Mouse (Mus musculus) liver, embryonic 12.5 days (tissue): ENCODE measurements around the gene Vps50. TPM values are rescaled to one million over a fixed set of nuclear protein-coding genes. Genes with fewer than 3 reads are reported as not detected.
"Not testable (repeated sequence)": the region's sequence is repeated elsewhere in the genome, so short reads cannot be mapped to it uniquely, and the experiment has no call there.

Experiments used
- ATAC-seq: fragments of 200-750 bp; cut with Nextera tagmentation; 2 replicates; pipeline ENCODE4 v1.8.0; 2017; ENCODE audit warnings: moderate number of reproducible peaks, mild to moderate bottlenecking, moderate library complexity
- H3K27ac ChIP-seq: fragments of 300-500 bp; sonication (generic); 2 replicates; pipeline ENCODE4 v1.5.1; 2016; ENCODE audit warnings: mild to moderate bottlenecking
- H3K27me3 ChIP-seq: fragments of 300-500 bp; sonication (generic); replicated peaks from 2 replicates; pipeline ENCODE4 v1.6.1; 2016; ENCODE audit warnings: mild to moderate bottlenecking, moderate library complexity
- H3K36me3 ChIP-seq: fragments of 300-500 bp; sonication (generic); 2 replicates; pipeline ENCODE4 v1.6.1; 2016; ENCODE audit warnings: mild to moderate bottlenecking, moderate library complexity
- H3K4me1 ChIP-seq: fragments of 300-500 bp; sonication (generic); 2 replicates; pipeline ENCODE4 v1.6.1; 2016
- H3K4me2 ChIP-seq: fragments of 300-500 bp; sonication (generic); 2 replicates; pipeline ENCODE4 v1.6.1; 2016; ENCODE audit warnings: mild to moderate bottlenecking, moderate library complexity
- H3K4me3 ChIP-seq: fragments of 300-500 bp; sonication (generic); 2 replicates; pipeline ENCODE4 v1.5.1; 2016; ENCODE audit warnings: mild to moderate bottlenecking, moderate library complexity
- H3K9ac ChIP-seq: fragments of 300-500 bp; sonication (generic); 2 replicates; pipeline ENCODE4 v1.6.1; 2016; ENCODE audit warnings: mild to moderate bottlenecking, moderate library complexity
- H3K9me3 ChIP-seq: fragments of 300-500 bp; sonication (generic); replicated peaks from 2 replicates; pipeline ENCODE4 v1.6.1; 2016; ENCODE audit warnings: mild to moderate bottlenecking, moderate library complexity
- WGBS: fragments of 180-500 bp; shearing (Covaris S2); methylation state at CpG from one replicate; pipeline ENCODE4 v1.1.7; 2016; ENCODE audit not compliant: insufficient replicate concordance; 5-methylcytosine and 5-hydroxymethylcytosine counted together
- polyA plus RNA-seq: library from polyadenylated mRNA; unstranded; fragments of >200 nt; fragmentation: Nextera tagmentation; extraction: Ambion mirVana; gene quantifications from 2 replicates; pipeline ENCODE4 v1.2.1, GENCODE M21; 2016

The Vps50 gene
- polyA plus RNA-seq, 1 experiment from 2014 or later = 17.3 TPM

- Histone ChIP-seq H3K4me3 (no peak overlapping the region), H3K36me3 (no peaks in the 10 kb centered on the region), H3K27ac (no peak overlapping the region), H3K9me3 (no peaks in the 10 kb centered on the region), H3K4me2 (no peak overlapping the region), H3K4me1 (peaks cover 8% of the 10 kb centered on the region), H3K9ac (no peak overlapping the region), H3K27me3 (peaks cover 3% of the 10 kb centered on the region; the same call in 1 of the 2 replicates)
- WGBS = 60% methylated on average over 5 of the region's 5 CpGs
- no peak for ATAC-seq
Observed at GRCm38 (mm10) chr6:3494285-3494684, 3.9 kb upstream of the Vps50 start.

- no peak overlapping the region for H3K9ac ChIP-seq
- H3K27me3 ChIP-seq = no peaks in the 10 kb centered on the region; the same call in 1 of the 2 replicates
- no peaks in the 10 kb centered on the region for H3K9me3 ChIP-seq
- H3K4me1 ChIP-seq = peaks cover 13% of the 10 kb centered on the region
- H3K27ac ChIP-seq = no peak overlapping the region
- H3K4me3 ChIP-seq = no peak overlapping the region
- H3K4me2 ChIP-seq = no peak overlapping the region
- H3K36me3 ChIP-seq = no peaks in the 10 kb centered on the region
- 4% methylated on average over 2 of the region's 2 CpGs for WGBS
- no peak for ATAC-seq
Observed at GRCm38 (mm10) chr6:3496210-3496609, 2.0 kb upstream of the Vps50 start.

- 66% methylated on average over 3 of the region's 3 CpGs for WGBS
- no peak overlapping the region for H3K9ac ChIP-seq
- H3K27me3 ChIP-seq = no peaks in the 10 kb centered on the region
- no peaks in the 10 kb centered on the region for H3K9me3 ChIP-seq
- no peak overlapping the region for H3K4me3 ChIP-seq
- peaks cover 13% of the 10 kb centered on the region for H3K4me1 ChIP-seq
- H3K27ac ChIP-seq = no peak overlapping the region
- no peak for ATAC-seq
- 0 out of 2 replicates have a peak, but pooled peaks cover under 1% of the 10 kb centered on the region for H3K36me3 ChIP-seq
- no peak overlapping the region for H3K4me2 ChIP-seq
Observed at GRCm38 (mm10) chr6:3500286-3500685, 2.1 kb downstream of the Vps50 start.

- H3K36me3 ChIP-seq = 0 out of 2 replicates have a peak, but pooled peaks cover 2% of the 10 kb centered on the region
- WGBS = 81% methylated on average over 5 of the region's 5 CpGs
Observed at GRCm38 (mm10) chr6:3505289-3505688, 7.1 kb downstream of the Vps50 start.

DNA sequence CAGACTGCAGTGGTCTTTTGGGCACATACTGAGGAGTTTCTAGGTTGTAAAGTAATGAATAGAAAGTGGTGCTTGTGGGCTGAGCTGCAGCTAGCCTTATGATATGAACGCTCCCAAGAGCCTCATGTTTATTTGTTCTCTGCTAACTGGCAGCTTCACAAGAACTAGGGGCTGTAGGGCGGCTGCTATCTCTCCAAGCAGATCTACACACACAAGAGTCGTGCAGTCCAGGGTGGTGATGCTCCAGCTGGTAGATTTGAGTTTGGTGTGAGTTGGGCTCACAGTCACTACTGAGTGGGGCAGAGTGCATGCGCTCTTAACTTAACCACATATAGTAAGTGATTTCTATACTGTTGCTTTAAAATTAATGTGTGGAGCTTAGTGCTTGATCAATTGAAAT, 8.9 kb downstream of the Vps50 start:
- Histone ChIP-seq H3K9me3 (no peaks in the 10 kb centered on the region), H3K9ac (no peak overlapping the region), H3K27me3 (no peaks in the 10 kb centered on the region), H3K4me2 (no peak overlapping the region), H3K4me3 (no peak overlapping the region), H3K4me1 (no peaks in the 10 kb centered on the region), H3K27ac (no peak overlapping the region), H3K36me3 (0 out of 2 replicates have a peak, but pooled peaks cover 2% of the 10 kb centered on the region)
- ATAC-seq = peak; percentile 58; the same call in 1 of the 2 replicates
- 54% methylated on average over 4 of the region's 4 CpGs for WGBS

More at GRCm38 (mm10) chr6:3505289-3505688, 7.1 kb downstream of the Vps50 start:
- Histone ChIP-seq H3K9ac (no peak overlapping the region), H3K4me3 (no peak overlapping the region), H3K4me1 (no peaks in the 10 kb centered on the region), H3K27me3 (no peaks in the 10 kb centered on the region), H3K9me3 (no peaks in the 10 kb centered on the region), H3K27ac (no peak overlapping the region), H3K4me2 (no peak overlapping the region)
- ATAC-seq = no peak

DNA sequence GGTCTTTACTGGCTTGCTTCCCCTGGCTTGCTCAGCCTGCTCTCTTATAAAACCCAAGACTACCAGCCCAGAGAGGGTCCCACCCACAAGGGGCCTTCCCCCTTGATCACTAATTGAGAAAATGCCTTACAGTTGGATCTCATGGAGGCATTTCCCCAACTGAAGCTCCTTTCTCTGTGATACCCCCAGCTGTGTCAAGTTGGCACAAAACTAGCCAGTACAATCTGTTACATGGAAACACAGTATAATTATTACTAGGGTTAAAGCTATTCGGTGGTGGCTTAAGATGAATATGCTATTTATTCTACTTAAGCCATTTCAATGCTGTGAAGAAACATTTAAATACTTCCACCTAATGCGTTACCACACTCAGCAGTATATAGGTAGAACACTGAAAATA, 10.0 kb downstream of the Vps50 start:
- not testable (repeated sequence) for H3K36me3 ChIP-seq, ATAC-seq, H3K9ac ChIP-seq, H3K4me3 ChIP-seq, H3K4me2 ChIP-seq, H3K9me3 ChIP-seq, H3K27ac ChIP-seq, H3K27me3 ChIP-seq, H3K4me1 ChIP-seq
- WGBS = 68% methylated on average over 2 of the region's 2 CpGs

DNA sequence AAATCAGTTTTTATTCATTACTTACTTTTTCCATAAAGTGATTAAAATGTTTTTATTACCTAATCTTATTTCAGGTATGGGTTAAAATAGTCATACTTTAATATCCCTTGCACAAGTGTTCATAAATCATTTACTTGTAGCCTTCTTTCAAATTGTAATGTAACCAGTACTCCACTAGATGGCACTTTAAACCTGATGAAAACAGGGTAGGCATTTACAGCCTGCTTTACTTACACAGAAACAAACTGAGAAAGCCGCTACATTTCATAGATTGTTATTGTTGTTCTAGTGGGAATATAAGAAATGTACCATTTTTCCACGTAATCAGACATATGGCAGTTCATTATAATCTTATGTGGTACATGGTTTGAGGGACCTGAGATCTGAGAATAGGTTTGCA, 11.6 kb downstream of the Vps50 start:
- WGBS = 27% methylated on average over 2 of the region's 2 CpGs
- Histone ChIP-seq H3K9me3 (no peaks in the 10 kb centered on the region), H3K27me3 (no peaks in the 10 kb centered on the region), H3K9ac (no peak overlapping the region), H3K4me2 (no peak overlapping the region), H3K27ac (no peak overlapping the region), H3K36me3 (0 out of 2 replicates have a peak, but pooled peaks cover 2% of the 10 kb centered on the region), H3K4me3 (no peak overlapping the region), H3K4me1 (0 out of 2 replicates have a peak, but pooled peaks cover 5% of the 10 kb centered on the region)
- ATAC-seq = no peak

GRCm38 (mm10) chr6:3511116-3511515, 12.9 kb downstream of the Vps50 start:
- no peaks in the 10 kb centered on the region for H3K36me3 ChIP-seq
- no peaks in the 10 kb centered on the region for H3K9me3 ChIP-seq
- no peak overlapping the region for H3K9ac ChIP-seq
- no peak overlapping the region for H3K27ac ChIP-seq
- no peaks in the 10 kb centered on the region for H3K27me3 ChIP-seq
- no peak overlapping the region for H3K4me2 ChIP-seq
- no peak for ATAC-seq
- 83% methylated on average over 10 of the region's 10 CpGs for WGBS
- 0 out of 2 replicates have a peak, but pooled peaks cover 5% of the 10 kb centered on the region for H3K4me1 ChIP-seq
- no peak overlapping the region for H3K4me3 ChIP-seq

DNA sequence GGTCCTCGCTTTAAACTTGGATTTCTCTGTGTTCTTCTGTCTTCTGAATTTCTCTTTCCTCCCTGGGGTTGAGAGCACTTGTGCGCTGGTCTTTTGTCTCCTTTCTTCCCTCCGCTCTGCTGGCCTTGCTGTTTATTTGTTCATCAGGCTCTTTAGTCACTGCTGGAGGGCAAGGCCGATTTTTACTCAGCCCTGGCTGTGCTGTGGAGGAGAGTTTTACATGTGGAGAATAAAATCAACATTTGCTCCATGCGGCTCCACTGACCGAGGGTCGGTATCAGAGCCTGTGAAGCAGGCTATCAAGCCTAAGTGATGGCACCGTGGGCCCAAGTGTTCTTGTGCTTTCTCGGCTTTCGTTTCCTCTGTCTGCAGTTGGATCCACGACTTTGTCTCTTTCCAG, 13.4 kb downstream of the Vps50 start:
- no peak overlapping the region for H3K9ac ChIP-seq
- H3K27me3 ChIP-seq = no peaks in the 10 kb centered on the region
- 0 out of 2 replicates have a peak, but pooled peaks cover 5% of the 10 kb centered on the region for H3K4me1 ChIP-seq
- no peaks in the 10 kb centered on the region for H3K36me3 ChIP-seq
- no peak overlapping the region for H3K4me2 ChIP-seq
- no peak for ATAC-seq
- no peak overlapping the region for H3K27ac ChIP-seq
- WGBS = 69% methylated on average over 11 of the region's 11 CpGs
- H3K9me3 ChIP-seq = no peaks in the 10 kb centered on the region
- H3K4me3 ChIP-seq = no peak overlapping the region

GRCm38 (mm10) chr6:3512611-3513010, 14.4 kb downstream of the Vps50 start:
- no peak overlapping the region for H3K9ac ChIP-seq
- H3K4me1 ChIP-seq = 0 out of 2 replicates have a peak, but pooled peaks cover 5% of the 10 kb centered on the region
- H3K4me3 ChIP-seq = no peak overlapping the region
- 47% methylated on average over 3 of the region's 3 CpGs for WGBS
- no peak overlapping the region for H3K27ac ChIP-seq
- H3K27me3 ChIP-seq = no peaks in the 10 kb centered on the region
- ATAC-seq = no peak
- H3K9me3 ChIP-seq = no peaks in the 10 kb centered on the region
- H3K36me3 ChIP-seq = peaks cover 5% of the 10 kb centered on the region; the same call in 1 of the 2 replicates
- no peak overlapping the region for H3K4me2 ChIP-seq

DNA sequence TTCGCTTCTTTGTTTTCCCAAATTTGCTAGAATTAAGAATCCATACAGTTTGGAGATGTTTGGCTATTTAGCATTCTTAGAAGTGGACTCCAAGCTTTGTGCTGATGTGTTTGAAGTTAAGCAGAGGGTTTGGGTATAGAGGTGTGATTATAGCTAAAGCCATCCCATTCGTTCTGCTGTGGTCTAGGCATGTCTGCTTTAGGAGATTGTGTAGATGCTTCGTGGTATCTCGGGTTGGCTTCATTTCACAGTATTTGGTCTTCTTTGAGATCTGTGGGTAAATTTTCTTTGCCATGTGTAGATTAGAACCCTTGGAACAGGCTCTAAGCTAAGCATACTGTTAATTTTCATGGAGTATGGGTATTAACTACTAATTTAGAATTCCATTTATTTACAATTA, 30.0 kb downstream of the Vps50 start:
- H3K4me1 ChIP-seq = no peaks in the 10 kb centered on the region
- no peaks in the 10 kb centered on the region for H3K9me3 ChIP-seq
- H3K4me3 ChIP-seq = no peak overlapping the region
- no peak overlapping the region for H3K4me2 ChIP-seq
- H3K27ac ChIP-seq = no peak overlapping the region
- no peaks in the 10 kb centered on the region for H3K27me3 ChIP-seq
- peaks cover 7% of the 10 kb centered on the region; the same call in 1 of the 2 replicates for H3K36me3 ChIP-seq
- no peak overlapping the region for H3K9ac ChIP-seq
- 62% methylated on average over 4 of the region's 4 CpGs for WGBS
- ATAC-seq = peak; percentile 51; the same call in 1 of the 2 replicates

- 85% methylated on average over 5 of the region's 5 CpGs for WGBS
- ATAC-seq = no peak
- H3K9ac ChIP-seq = no peak overlapping the region
Observed at GRCm38 (mm10) chr6:3531445-3531844, 33.3 kb downstream of the Vps50 start.

DNA sequence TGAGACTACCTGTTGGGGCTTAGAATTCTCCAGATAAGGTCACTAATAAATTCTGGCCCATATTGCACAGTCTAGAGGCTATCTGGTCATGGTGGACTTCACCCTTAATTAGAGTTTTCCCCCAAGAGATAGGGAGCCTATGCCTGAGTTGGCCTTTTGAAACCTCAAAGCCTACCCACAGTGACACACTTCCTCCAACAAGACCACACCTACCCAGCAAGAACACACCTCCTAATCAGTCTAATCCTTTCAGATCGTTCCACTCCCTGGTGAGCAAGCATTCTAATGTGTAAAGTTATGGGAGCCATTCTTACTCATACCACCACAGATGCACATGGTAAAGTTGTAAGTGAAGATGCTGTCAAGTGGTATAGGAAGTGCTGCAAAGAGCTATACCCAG, 37.9 kb downstream of the Vps50 start:
- H3K27ac ChIP-seq = no peak overlapping the region
- H3K36me3 ChIP-seq = peaks cover 8% of the 10 kb centered on the region; the same call in 1 of the 2 replicates
- H3K4me2 ChIP-seq = no peak overlapping the region
- 19% methylated on average over 1 of the region's 1 CpGs for WGBS
- no peaks in the 10 kb centered on the region for H3K9me3 ChIP-seq
- H3K4me3 ChIP-seq = no peak overlapping the region
- peaks cover 2% of the 10 kb centered on the region; the same call in 1 of the 2 replicates for H3K4me1 ChIP-seq
- H3K27me3 ChIP-seq = no peaks in the 10 kb centered on the region
- ATAC-seq = 0 out of 2 replicates have a peak, but pooled peaks have one; percentile 32
- no peak overlapping the region for H3K9ac ChIP-seq

More at GRCm38 (mm10) chr6:3531445-3531844, 33.3 kb downstream of the Vps50 start:
- H3K36me3 ChIP-seq = 0 out of 2 replicates have a peak, but pooled peaks cover 2% of the 10 kb centered on the region
- peaks cover 2% of the 10 kb centered on the region; the same call in 1 of the 2 replicates for H3K4me1 ChIP-seq
- no peaks in the 10 kb centered on the region for H3K9me3 ChIP-seq
- H3K4me3 ChIP-seq = no peak overlapping the region
- H3K27ac ChIP-seq = no peak overlapping the region
- H3K4me2 ChIP-seq = no peak overlapping the region
- H3K27me3 ChIP-seq = no peaks in the 10 kb centered on the region
